Comparison of ENCODE assay signal across 13 mouse cellular contexts in the genomic region with DNA sequence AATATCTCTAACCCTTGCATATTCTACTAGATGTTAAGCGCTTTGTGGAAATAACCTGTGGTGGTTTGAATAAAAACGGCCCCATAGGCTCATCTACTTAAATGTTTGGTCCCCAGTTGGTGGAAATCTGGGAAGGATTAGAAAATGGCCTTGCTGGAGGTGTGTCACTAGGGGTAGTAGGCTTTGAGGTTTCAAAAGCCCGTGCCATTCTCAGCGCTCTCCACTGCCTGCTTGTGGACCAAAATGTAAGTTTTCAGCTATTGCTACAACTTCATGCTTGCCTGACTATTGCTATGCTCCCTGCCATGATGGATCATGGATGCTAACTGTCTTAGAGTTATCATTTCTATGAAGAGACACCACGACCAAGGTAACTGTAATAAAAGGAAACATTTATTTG. TPM values are rescaled to one million over a fixed set of nuclear protein-coding genes. Genes with fewer than 3 reads are reported as not detected.
DNase-seq lines count a peak whose midpoint lies in the region; ATAC-seq and TF ChIP-seq lines count a peak whose summit lies in the region.
"Had no signal": no experiment of that assay in that cellular context is flagged by ENCODE, and none has a peak within 500 bp of the region (broad histone marks: within the 10 kb centered on the region; RNA-seq: fewer than 3 reads in every experiment).

No protein-coding gene starts in this region.

- H3K27ac ChIP-seq in hindbrain, embryonic 12.5 days = no peak overlapping the region
- H3K27ac ChIP-seq in hindbrain, embryonic 11.5 days (ENCODE audit: low read depth, low read length) = no peak overlapping the region
- H3K27ac ChIP-seq in embryonic facial prominence, embryonic 10.5 days (replicated peaks) = no peak overlapping the region
- no peak overlapping the region for H3K27ac ChIP-seq in hindbrain, postnatal 0 days
- no peak overlapping the region for H3K27ac ChIP-seq in neural tube, embryonic 13.5 days (replicated peaks)
- H3K27ac ChIP-seq: limb, embryonic 12.5 days had no signal

- H3K9me3 ChIP-seq in hindbrain, embryonic 12.5 days (replicated peaks) = no peaks in the 10 kb centered on the region
- no peaks in the 10 kb centered on the region for H3K9me3 ChIP-seq in hindbrain, embryonic 11.5 days (ENCODE audit: control insufficient read depth, low read length)
- no peaks in the 10 kb centered on the region for H3K9me3 ChIP-seq in embryonic facial prominence, embryonic 10.5 days
- no peaks in the 10 kb centered on the region for H3K9me3 ChIP-seq in hindbrain, postnatal 0 days (ENCODE audit: low read length)
- no peaks in the 10 kb centered on the region for H3K9me3 ChIP-seq in neural tube, embryonic 13.5 days
- H3K9me3 ChIP-seq: limb, embryonic 12.5 days had no signal

- 87% methylated on average over 5 of the region's 5 CpGs for WGBS in hindbrain, embryonic 12.5 days
- WGBS in hindbrain, embryonic 11.5 days = 85% methylated on average over 5 of the region's 5 CpGs
- WGBS in embryonic facial prominence, embryonic 10.5 days = 84% methylated on average over 5 of the region's 5 CpGs
- 86% methylated on average over 5 of the region's 5 CpGs for WGBS in hindbrain, postnatal 0 days
- WGBS in neural tube, embryonic 13.5 days = 87% methylated on average over 5 of the region's 5 CpGs

- peaks cover 30% of the 10 kb centered on the region for H3K4me1 ChIP-seq in hindbrain, embryonic 12.5 days
- H3K4me1 ChIP-seq in hindbrain, embryonic 11.5 days (replicated peaks; ENCODE audit: control insufficient read depth, insufficient read depth, low read length) = peaks cover 5% of the 10 kb centered on the region
- peaks cover 36% of the 10 kb centered on the region for H3K4me1 ChIP-seq in embryonic facial prominence, embryonic 10.5 days
- H3K4me1 ChIP-seq in hindbrain, postnatal 0 days (ENCODE audit: insufficient read depth, low read length) = peaks cover 15% of the 10 kb centered on the region; the same call in 1 of the 2 replicates
- H3K4me1 ChIP-seq in neural tube, embryonic 13.5 days (replicated peaks) = peaks cover 48% of the 10 kb centered on the region

- DNase-seq in hindbrain, embryonic 11.5 days (ENCODE audit: low spot score) = no peak
- no peak for DNase-seq in embryonic facial prominence, embryonic 10.5 days (ENCODE audit: low spot score)
- DNase-seq in hindbrain, postnatal 0 days (ENCODE audit: low spot score) = no peak
- no peak for DNase-seq in adrenal gland, postnatal 14 days
- no peak for DNase-seq in urinary bladder, postnatal 14 days (ENCODE audit: low spot score)
- DNase-seq in right cerebral cortex, adult 2 months (ENCODE audit: low spot score in 2 of 2) = no peak
- DNase-seq: cerebellum, postnatal 36 days; kidney, adult 18-20 months; layer of hippocampus, adult 9-11 months had no signal

- H3K9ac ChIP-seq in hindbrain, embryonic 12.5 days = no peak overlapping the region
- no peak overlapping the region for H3K9ac ChIP-seq in hindbrain, embryonic 11.5 days (ENCODE audit: low read depth, low read length)
- H3K9ac ChIP-seq in hindbrain, postnatal 0 days (replicated peaks; ENCODE audit: low read length) = no peak overlapping the region
- H3K9ac ChIP-seq in neural tube, embryonic 13.5 days = no peak overlapping the region
- H3K9ac ChIP-seq: limb, embryonic 12.5 days had no signal

- no peaks in the 10 kb centered on the region for H3K36me3 ChIP-seq in hindbrain, embryonic 12.5 days
- no peaks in the 10 kb centered on the region for H3K36me3 ChIP-seq in hindbrain, embryonic 11.5 days (ENCODE audit: control insufficient read depth, insufficient read depth, low read length)
- H3K36me3 ChIP-seq in embryonic facial prominence, embryonic 10.5 days (replicated peaks) = peaks cover 12% of the 10 kb centered on the region
- H3K36me3 ChIP-seq in hindbrain, postnatal 0 days (ENCODE audit: insufficient read depth, low read length) = no peaks in the 10 kb centered on the region
- H3K36me3 ChIP-seq in neural tube, embryonic 13.5 days = no peaks in the 10 kb centered on the region
- H3K36me3 ChIP-seq: limb, embryonic 12.5 days had no signal

- no peak for ATAC-seq in hindbrain, embryonic 12.5 days (ENCODE audit: low FRiP score)
- ATAC-seq in hindbrain, embryonic 11.5 days (ENCODE audit: low FRiP score) = no peak
- no peak for ATAC-seq in hindbrain, postnatal 0 days
- no peak for ATAC-seq in neural tube, embryonic 13.5 days (ENCODE audit: low read depth)
- ATAC-seq: activated CD4-positive, CD25-positive, alpha-beta regulatory T cell, adult 4 months had no signal

- no peak overlapping the region for H3K4me3 ChIP-seq in hindbrain, embryonic 12.5 days
- H3K4me3 ChIP-seq in hindbrain, embryonic 11.5 days (ENCODE audit: low read depth, low read length) = no peak overlapping the region
- H3K4me3 ChIP-seq in embryonic facial prominence, embryonic 10.5 days = peak overlapping the region; percentile 93; the same call in 1 of the 2 replicates
- H3K4me3 ChIP-seq in hindbrain, postnatal 0 days (ENCODE audit: low read length) = no peak overlapping the region
- no peak overlapping the region for H3K4me3 ChIP-seq in neural tube, embryonic 13.5 days

- H3K4me2 ChIP-seq in hindbrain, embryonic 12.5 days (replicated peaks) = 0 out of 2 replicates have a peak overlapping the region, but pooled peaks have one; percentile 83
- H3K4me2 ChIP-seq in hindbrain, embryonic 11.5 days (replicated peaks; ENCODE audit: low read depth, low read length) = no peak overlapping the region
- H3K4me2 ChIP-seq in hindbrain, postnatal 0 days (ENCODE audit: low read depth, low read length) = no peak overlapping the region
- peak overlapping the region; percentile 91 for H3K4me2 ChIP-seq in neural tube, embryonic 13.5 days

- 0 out of 2 replicates have a peak, but pooled peaks have one; percentile 10 for TF ChIP-seq CTCF in hindbrain, postnatal 0 days (IDR thresholded peaks at IDR 0.05; ENCODE audit: low read depth)

- no peaks in the 10 kb centered on the region for H3K27me3 ChIP-seq in hindbrain, embryonic 12.5 days
- no peaks in the 10 kb centered on the region for H3K27me3 ChIP-seq in hindbrain, embryonic 11.5 days (ENCODE audit: control insufficient read depth, insufficient read depth, low read length)
- H3K27me3 ChIP-seq in embryonic facial prominence, embryonic 10.5 days (replicated peaks; ENCODE audit: low read depth, poor library complexity, severe bottlenecking) = no peaks in the 10 kb centered on the region
- no peaks in the 10 kb centered on the region for H3K27me3 ChIP-seq in hindbrain, postnatal 0 days (ENCODE audit: insufficient read depth, low read length)
- H3K27me3 ChIP-seq in neural tube, embryonic 13.5 days = no peaks in the 10 kb centered on the region
- H3K27me3 ChIP-seq: limb, embryonic 12.5 days had no signal

RNA-seq across cellular contexts. Expression of a gene that starts 1.4 kb away (rescaled TPM):
- polyA plus RNA-seq in hindbrain, embryonic 12.5 days (2016; fragmentation: Nextera tagmentation; extraction: Ambion mirVana) = 21.4 and 21.5 TPM in 2 replicates
- 24.7 and 25.2 TPM in 2 replicates for polyA plus RNA-seq in hindbrain, embryonic 11.5 days (2014; fragmentation: Nextera tagmentation; extraction: Ambion mirVana)
- 30.2 and 31.7 TPM in 2 replicates for polyA plus RNA-seq in embryonic facial prominence, embryonic 10.5 days (2016; fragmentation: Nextera tagmentation; extraction: Ambion mirVana)
- total RNA-seq in hindbrain, postnatal 0 days (2014; rRNA removed) = 5.0 and 7.9 TPM in 2 replicates
- 4.4 and 5.8 TPM in 2 replicates for polyA plus RNA-seq in hindbrain, postnatal 0 days (2015; fragmentation: Nextera tagmentation; extraction: Ambion mirVana)
- 18.2 and 18.3 TPM in 2 replicates for polyA plus RNA-seq in neural tube, embryonic 13.5 days (2015; fragmentation: Nextera tagmentation; extraction: Ambion mirVana)
- total RNA-seq in adrenal gland, postnatal 14 days (2021) = 5.3 and 6.0 TPM in 2 replicates

RNA-seq across cellular contexts. Expression of a gene that starts 2.5 kb away (rescaled TPM):
- polyA plus RNA-seq in hindbrain, embryonic 12.5 days (2016; fragmentation: Nextera tagmentation; extraction: Ambion mirVana) = 32.4 and 32.9 TPM in 2 replicates
- 20.1 and 21.1 TPM in 2 replicates for polyA plus RNA-seq in hindbrain, embryonic 11.5 days (2014; fragmentation: Nextera tagmentation; extraction: Ambion mirVana)
- 11.1 and 12.0 TPM in 2 replicates for polyA plus RNA-seq in embryonic facial prominence, embryonic 10.5 days (2016; fragmentation: Nextera tagmentation; extraction: Ambion mirVana)
- 70.8 and 80.8 TPM in 2 replicates for total RNA-seq in hindbrain, postnatal 0 days (2014; rRNA removed)
- 34.1 and 35.5 TPM in 2 replicates for polyA plus RNA-seq in hindbrain, postnatal 0 days (2015; fragmentation: Nextera tagmentation; extraction: Ambion mirVana)
- polyA plus RNA-seq in neural tube, embryonic 13.5 days (2015; fragmentation: Nextera tagmentation; extraction: Ambion mirVana) = 30.6 and 33.7 TPM in 2 replicates
- 28.3 and 32.9 TPM in 2 replicates for total RNA-seq in adrenal gland, postnatal 14 days (2021)

Comparison
In these comparisons a context has a peak if more than half of its experiments do, and no peak if none do; other contexts are left out.
1. H3K4me2 ChIP-seq: peak in hindbrain, embryonic 12.5 days (single experiment) and neural tube, embryonic 13.5 days (single experiment); none in hindbrain, embryonic 11.5 days (single experiment) and hindbrain, postnatal 0 days (single experiment).